17 mouse cellular contexts compared by ENCODE assay signal in genomic region chr7:15960691-15961090, GRCm38 (mm10). TPM values are rescaled to one million over a fixed set of nuclear protein-coding genes. Genes with fewer than 3 reads are reported as not detected.
DNase-seq lines count a peak whose midpoint lies in the region; ATAC-seq and TF ChIP-seq lines count a peak whose summit lies in the region.
"Had no signal": no experiment of that assay in that cellular context is flagged by ENCODE, and none has a peak within 500 bp of the region (broad histone marks: within the 10 kb centered on the region; RNA-seq: fewer than 3 reads in every experiment).

No protein-coding gene starts in this region.

- H3K9ac ChIP-seq in heart, embryonic 13.5 days: no peak overlapping the region
- H3K9ac ChIP-seq: hindbrain, embryonic 14.5 days; limb, embryonic 15.5 days; midbrain, embryonic 15.5 days; neural tube, embryonic 13.5 days had no signal

- no peak for TF ChIP-seq CTCF in lung, adult 2 months (IDR thresholded peaks at IDR 0.05; ENCODE audit: insufficient read depth, low read length)

- peak overlapping the region; percentile 91 for H3K27ac ChIP-seq in heart, embryonic 13.5 days (replicated peaks)
- peak overlapping the region; percentile 85 for H3K27ac ChIP-seq in brown adipose tissue, adult 24 weeks (replicated peaks; ENCODE audit: low read depth, low read length)
- H3K27ac ChIP-seq: hindbrain, embryonic 14.5 days; layer of hippocampus, adult 2 months; midbrain, embryonic 15.5 days; neural tube, embryonic 13.5 days had no signal

- 47% methylated on average over 4 of the region's 4 CpGs for WGBS in heart, embryonic 13.5 days
- 22% methylated on average over 4 of the region's 4 CpGs for WGBS in lung, adult 2 months

- H3K4me2 ChIP-seq in heart, embryonic 13.5 days: peak overlapping the region; percentile 12; the same call in 1 of the 2 replicates
- H3K4me2 ChIP-seq: hindbrain, embryonic 14.5 days; limb, embryonic 15.5 days; midbrain, embryonic 15.5 days; neural tube, embryonic 13.5 days had no signal

- H3K9me3 ChIP-seq in heart, embryonic 13.5 days: no peaks in the 10 kb centered on the region
- H3K9me3 ChIP-seq: limb, embryonic 15.5 days; midbrain, embryonic 15.5 days; neural tube, embryonic 13.5 days had no signal

- peaks cover 57% of the 10 kb centered on the region for H3K36me3 ChIP-seq in heart, embryonic 13.5 days
- H3K36me3 ChIP-seq: midbrain, embryonic 15.5 days had no signal

- peaks cover 5% of the 10 kb centered on the region for H3K27me3 ChIP-seq in heart, embryonic 13.5 days (replicated peaks)
- H3K27me3 ChIP-seq: limb, embryonic 15.5 days; midbrain, embryonic 15.5 days; neural tube, embryonic 13.5 days had no signal

- no peak for DNase-seq in heart, postnatal 4 days
- peak; percentile 67 for DNase-seq in lung, postnatal 10 days
- no peak for DNase-seq in lung, adult 2 months
- peak; percentile 58 for DNase-seq in skeletal muscle tissue, adult 2 months (ENCODE audit: low read depth, low spot score)
- DNase-seq in frontal cortex, adult 2 months (ENCODE audit: extremely low spot score in 1 of 2, low spot score in 1 of 2): no peak
- no peak for DNase-seq in gastrocnemius, postnatal 25 days
- DNase-seq: cerebellum, adult 11-12 months; kidney, adult 8-10 months; thymus, adult 2 months had no signal

- peaks cover 60% of the 10 kb centered on the region for H3K4me1 ChIP-seq in heart, embryonic 13.5 days
- H3K4me1 ChIP-seq in lung, adult 2 months (ENCODE audit: control insufficient read depth, insufficient read depth, low read length): peaks cover 55% of the 10 kb centered on the region
- H3K4me1 ChIP-seq in brown adipose tissue, adult 24 weeks (ENCODE audit: control insufficient read depth, insufficient read depth, insufficient read length, low read length): peaks cover 32% of the 10 kb centered on the region

- H3K4me3 ChIP-seq in heart, embryonic 13.5 days: no peak overlapping the region
- H3K4me3 ChIP-seq in lung, adult 2 months (replicated peaks; ENCODE audit: extremely low read depth, low read depth, low read length): no peak overlapping the region
- H3K4me3 ChIP-seq in brown adipose tissue, adult 24 weeks (ENCODE audit: insufficient read depth, low read depth, low read length): peak overlapping the region; percentile 23; the same call in 1 of the 2 replicates
- H3K4me3 ChIP-seq: layer of hippocampus, adult 2 months; limb, embryonic 15.5 days; midbrain, embryonic 15.5 days; neural tube, embryonic 13.5 days had no signal

- ATAC-seq in heart, embryonic 13.5 days (ENCODE audit: extremely low read depth, insufficient number of reproducible peaks, low FRiP score, low TSS enrichment): no peak
- ATAC-seq: CD4-positive, CD25-positive, alpha-beta regulatory T cell, adult 4 months; midbrain, embryonic 15.5 days had no signal

- TF ChIP-seq POLR2A in lung, adult 2 months (IDR thresholded peaks at IDR 0.05; ENCODE audit: borderline replicate concordance, extremely low read depth, low read depth, low read length): no peak

RNA-seq across cellular contexts. Expression of gene Ehd2, which starts 6.7 kb away (rescaled TPM):
- 37.4 and 40.2 TPM in 2 replicates for polyA plus RNA-seq in heart, embryonic 13.5 days (2015; fragmentation: Nextera tagmentation; extraction: Ambion mirVana)
- 100 to 1,000 TPM; 193 to 197 TPM for total RNA-seq in heart, postnatal 4 days (2021)
- polyA plus RNA-seq in lung, adult 2 months (2012; rRNA removed): 219 and 232 TPM in 2 replicates
- polyA plus RNA-seq in brown adipose tissue, adult 24 weeks (2012; ENCODE audit: insufficient read depth, insufficient read length, missing spikeins): 141 and 148 TPM in 2 replicates
- polyA plus RNA-seq in frontal cortex, adult 2 months (2012; rRNA removed): 5.0 and 5.6 TPM in 2 replicates
- total RNA-seq in gastrocnemius, postnatal 25 days (2021): 10 to 100 TPM; 44.5 to 66.1 TPM

RNA-seq across cellular contexts. Expression of gene Nop53, which starts 14.8 kb away (rescaled TPM):
- 107 and 116 TPM in 2 replicates for polyA plus RNA-seq in heart, embryonic 13.5 days (2015; fragmentation: Nextera tagmentation; extraction: Ambion mirVana)
- 100 to 1,000 TPM; 139 to 142 TPM for total RNA-seq in heart, postnatal 4 days (2021)
- 119 and 128 TPM in 2 replicates for polyA plus RNA-seq in lung, adult 2 months (2012; rRNA removed)
- polyA plus RNA-seq in brown adipose tissue, adult 24 weeks (2012; ENCODE audit: insufficient read depth, insufficient read length, missing spikeins): 86.7 and 98.8 TPM in 2 replicates
- polyA plus RNA-seq in frontal cortex, adult 2 months (2012; rRNA removed): 104 and 109 TPM in 2 replicates
- total RNA-seq in gastrocnemius, postnatal 25 days (2021): 100 to 1,000 TPM in 1 of 2 experiments, 10 to 100 TPM in 1; 86.8 to 101 TPM

RNA-seq across cellular contexts. Expression of gene Selenow, which starts 38.5 kb away (rescaled TPM):
- polyA plus RNA-seq in heart, embryonic 13.5 days (2015; fragmentation: Nextera tagmentation; extraction: Ambion mirVana): 667 and 720 TPM in 2 replicates
- 100 to 1,000 TPM; 194 to 214 TPM for total RNA-seq in heart, postnatal 4 days (2021)
- 480 and 641 TPM in 2 replicates for polyA plus RNA-seq in lung, adult 2 months (2012; rRNA removed)
- 320 and 478 TPM in 2 replicates for polyA plus RNA-seq in brown adipose tissue, adult 24 weeks (2012; ENCODE audit: insufficient read depth, insufficient read length, missing spikeins)
- 1,744 and 2,160 TPM in 2 replicates for polyA plus RNA-seq in frontal cortex, adult 2 months (2012; rRNA removed)
- total RNA-seq in gastrocnemius, postnatal 25 days (2021): 1,000 to 10,000 TPM; 1,236 to 1,328 TPM

Comparison
In these comparisons a context has a peak if more than half of its experiments do, and no peak if none do; other contexts are left out.
1. DNase-seq: peak in lung, postnatal 10 days (single experiment) and skeletal muscle tissue, adult 2 months (single experiment); none in heart, postnatal 4 days (single experiment), lung, adult 2 months (single experiment), frontal cortex, adult 2 months (0 of 2) and gastrocnemius, postnatal 25 days (single experiment).